Mouse (Mus musculus) kidney, adult 8-10 months (tissue): Measurements from ENCODE around the gene Creb3.
"Not testable (repeated sequence)": the region's sequence is repeated elsewhere in the genome, so short reads cannot be mapped to it uniquely, and the experiment has no call there.

Experiments
- DNase-seq, 2 experiments: peaks; one replicate each; pipeline ENCODE4 v3.0.0; 2022

Gene Creb3

GRCm38 (mm10) chr4:43561997-43562768 is at the start of gene Creb3, which contains the start of gene Tln1:
Creb3 (plus strand) TSS chr4:43562332.
Tln1 (minus strand) TSS chr4:43562691.
- peak; percentile 97 for DNase-seq

GRCm38 (mm10) chr4:43512653-43513052 is 49.5 kb upstream of the Creb3 start:
- DNase-seq: no peak

GRCm38 (mm10) chr4:43513300-43513699 is 48.8 kb upstream of the Creb3 start:
- DNase-seq: no peak

DNA sequence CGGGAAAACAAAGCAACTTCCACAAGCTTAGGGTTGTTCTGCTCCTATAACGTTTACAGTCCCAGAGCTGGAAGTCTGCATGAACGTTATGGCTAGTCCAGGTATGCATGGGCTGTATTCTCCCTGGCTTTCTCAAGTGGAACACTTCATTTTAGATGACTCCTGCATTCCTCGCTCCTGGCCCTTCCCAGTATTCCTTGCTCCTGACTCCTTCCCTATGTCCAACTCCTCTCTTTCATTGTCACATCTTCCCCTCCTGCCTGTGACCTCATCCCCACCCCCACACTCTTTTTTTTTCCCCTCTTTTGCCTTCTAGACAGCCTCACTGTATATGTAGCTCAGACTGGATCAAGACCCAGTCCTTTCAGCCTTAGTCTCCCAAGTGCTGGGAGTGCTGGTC is 48.3 kb upstream of the Creb3 start:
- no peak for DNase-seq

DNA sequence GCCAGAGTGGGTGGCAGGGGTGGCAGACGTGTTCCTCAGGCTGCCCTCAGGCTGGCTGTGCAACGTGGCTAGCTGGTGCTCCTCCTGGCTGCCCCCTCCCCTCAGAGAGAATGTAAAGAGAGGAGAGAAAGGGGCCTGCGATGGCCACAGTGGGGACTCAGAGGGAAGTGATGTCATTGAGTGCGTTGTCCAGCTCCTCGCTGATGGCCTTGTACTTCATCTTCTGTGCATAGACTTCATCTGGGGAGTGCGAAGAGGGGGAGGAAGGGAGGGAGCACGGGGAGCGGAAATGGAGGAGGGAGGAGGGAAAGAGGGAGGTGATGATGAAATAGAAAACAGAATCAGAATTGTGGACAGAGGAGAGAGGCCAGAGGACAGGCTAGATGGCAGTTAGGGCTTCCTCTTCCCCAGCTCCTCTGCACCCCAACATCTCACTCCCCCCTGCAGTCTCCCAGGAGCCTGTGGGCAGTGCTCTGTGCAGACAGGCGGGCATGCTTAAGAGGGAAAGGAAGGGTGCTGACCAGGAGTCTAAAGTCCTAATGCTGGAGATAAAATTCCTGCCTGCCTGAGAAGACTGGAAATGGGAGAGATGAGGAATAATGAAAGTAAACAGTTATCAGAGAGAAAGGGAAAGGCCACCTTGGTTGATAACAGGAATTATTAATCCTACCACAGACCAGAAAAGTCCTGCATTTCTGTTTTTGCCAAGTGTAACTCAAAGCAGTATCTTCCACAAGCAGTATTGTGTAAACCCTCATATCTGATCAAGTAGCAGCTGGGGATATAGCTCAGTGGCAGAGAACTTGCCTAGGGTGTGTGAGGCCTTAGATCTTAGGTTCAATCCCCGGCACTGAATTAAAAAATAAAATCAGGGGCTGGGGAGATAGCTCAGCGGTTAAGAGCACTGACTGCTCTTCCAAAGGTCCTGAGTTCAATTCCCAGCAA is 46.1 kb upstream of the Creb3 start:
- no peak for DNase-seq

GRCm38 (mm10) chr4:43519551-43519950 is 42.6 kb upstream of the Creb3 start:
- DNase-seq: no peak

DNA sequence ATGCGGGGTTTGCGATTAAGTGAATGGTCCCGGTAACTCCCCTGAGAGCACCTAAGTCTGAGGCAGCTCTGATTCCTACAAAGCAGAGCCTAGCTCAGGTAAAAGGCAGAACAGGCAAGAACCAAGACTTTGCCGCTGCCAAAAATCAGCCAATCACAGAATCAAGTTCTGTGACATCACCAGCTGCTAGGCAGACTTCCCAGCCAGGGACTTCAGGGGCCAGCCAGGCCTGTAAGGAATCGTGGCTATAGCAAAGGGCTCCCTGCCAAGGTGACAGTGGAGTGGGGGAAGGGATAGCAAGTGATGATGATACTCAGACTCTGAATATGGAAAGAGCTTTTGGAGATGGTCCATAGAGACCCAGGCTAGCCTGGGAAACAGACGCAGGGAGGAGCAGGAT is 42.2 kb upstream of the Creb3 start:
- peak; percentile 83 to 94 for DNase-seq

DNA sequence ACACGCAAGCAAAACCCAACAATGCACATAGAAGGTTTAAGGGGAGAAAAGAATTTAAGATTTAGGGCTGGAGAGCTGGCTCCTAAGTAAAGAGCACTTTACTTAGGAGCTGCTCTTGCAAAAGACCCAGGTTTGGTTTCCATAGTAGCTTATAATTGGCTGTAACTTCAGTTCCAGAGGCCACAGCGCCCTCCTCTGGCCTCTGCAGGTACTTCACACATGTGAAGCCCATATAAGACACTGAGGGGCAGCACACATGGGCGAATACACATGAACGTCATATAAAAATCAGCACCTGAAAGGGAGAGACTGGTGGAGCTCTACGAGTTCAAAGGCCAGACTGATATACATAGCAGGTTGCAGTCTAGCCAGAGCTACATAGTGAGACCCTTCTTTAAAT is 34.3 kb upstream of the Creb3 start:
- DNase-seq: no peak

- DNase-seq: no peak
These were observed 33.6 kb upstream of the Creb3 start for GRCm38 (mm10) chr4:43528487-43528886.

DNA sequence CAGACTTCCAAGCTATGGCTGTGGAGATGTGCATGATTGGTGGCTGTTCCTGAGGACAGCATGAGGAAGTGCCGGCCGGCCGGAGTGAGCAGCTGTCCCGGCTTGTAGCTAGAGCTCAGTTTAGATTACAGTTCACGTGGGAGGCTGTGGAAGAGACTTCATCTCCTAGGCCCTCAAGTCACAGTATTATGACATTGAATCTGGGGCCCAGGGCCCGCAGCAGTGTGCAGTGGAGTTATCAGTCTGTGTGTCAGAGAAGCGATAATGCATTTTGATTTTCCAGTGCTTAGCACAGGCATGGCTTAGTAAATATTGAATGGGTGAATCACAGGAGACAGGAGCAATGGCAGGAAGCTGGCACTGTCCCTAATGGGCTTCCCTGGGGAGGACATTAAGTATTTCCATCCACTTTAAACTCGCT is 32.0 kb upstream of the Creb3 start:
- DNase-seq: no peak

DNA sequence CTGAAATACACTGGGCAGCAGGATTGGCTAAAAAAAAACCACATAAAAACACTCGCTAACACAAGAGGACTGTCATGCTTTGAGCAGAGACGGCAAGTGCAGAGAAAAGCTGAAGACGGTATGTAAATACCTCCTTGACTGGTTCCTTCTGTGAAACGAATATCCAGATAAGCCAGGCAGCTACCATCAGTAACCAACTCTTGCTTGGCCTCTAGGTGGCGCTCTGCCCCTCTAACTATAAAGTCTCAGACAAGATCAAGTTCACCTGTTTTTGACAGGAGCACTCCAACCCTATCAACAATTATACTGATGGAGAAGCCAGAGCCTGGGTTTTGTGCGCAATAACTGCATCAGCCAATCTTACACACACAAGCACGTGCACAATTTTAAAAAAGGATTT is 31.6 kb upstream of the Creb3 start:
- DNase-seq: peak; percentile 70 to 84

DNA sequence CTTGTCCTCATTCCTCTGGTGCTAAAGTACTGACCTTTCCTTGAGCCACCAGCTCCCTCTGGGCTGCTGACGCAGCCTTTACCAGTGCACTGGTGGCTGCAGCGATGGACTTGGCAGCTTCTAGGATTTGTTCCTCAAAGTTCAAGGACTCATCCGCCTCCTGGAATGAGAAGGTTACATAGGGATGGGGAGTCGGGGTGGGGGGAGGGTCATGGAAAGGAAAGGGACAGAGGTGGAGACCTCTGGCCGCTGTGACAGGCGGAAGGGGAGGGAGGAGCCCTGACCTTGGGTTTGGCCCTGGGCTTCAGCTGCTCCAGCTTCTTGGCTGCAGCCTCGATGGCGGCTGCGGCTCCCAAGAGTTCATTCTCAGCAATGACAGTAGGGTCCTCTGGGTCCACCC is 28.9 kb upstream of the Creb3 start:
- peak; percentile 31 to 42 for DNase-seq

GRCm38 (mm10) chr4:43535628-43536027 is 26.5 kb upstream of the Creb3 start:
- no peak for DNase-seq

GRCm38 (mm10) chr4:43536031-43536430 is 26.1 kb upstream of the Creb3 start:
- no peak for DNase-seq

- DNase-seq: no peak
These were observed 20.1 kb upstream of the Creb3 start for GRCm38 (mm10) chr4:43542044-43542443.

- peak in 1 of 2 experiments; percentile 56 for DNase-seq
These were observed 15.6 kb upstream of the Creb3 start for GRCm38 (mm10) chr4:43546375-43547047.

DNA sequence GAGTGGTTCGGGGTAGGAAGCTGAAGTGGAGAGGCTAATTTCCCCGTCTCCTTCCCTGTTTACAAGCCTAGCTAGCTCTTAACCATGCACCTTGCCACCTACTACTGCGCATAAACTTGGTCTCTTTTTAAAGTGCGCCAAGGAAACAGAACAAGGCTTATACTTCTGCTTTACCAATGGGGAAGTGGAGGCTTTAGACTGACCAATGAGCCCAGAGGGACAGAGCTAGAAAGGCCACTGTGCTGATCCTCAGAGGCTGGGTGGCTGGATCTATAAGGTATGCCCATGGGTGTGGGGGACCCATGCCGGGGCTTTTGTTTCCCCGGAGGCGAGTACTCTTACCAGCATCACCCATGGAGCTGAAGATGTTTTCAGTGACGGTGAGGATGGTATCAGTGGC is 15.0 kb upstream of the Creb3 start:
- DNase-seq: no peak

GRCm38 (mm10) chr4:43549055-43549454 is 13.1 kb upstream of the Creb3 start:
- DNase-seq: no peak

- not testable (repeated sequence) for DNase-seq
These were observed 10.3 kb upstream of the Creb3 start for GRCm38 (mm10) chr4:43551854-43552253.

GRCm38 (mm10) chr4:43552437-43552836 is 9.7 kb upstream of the Creb3 start:
- DNase-seq: no peak

DNA sequence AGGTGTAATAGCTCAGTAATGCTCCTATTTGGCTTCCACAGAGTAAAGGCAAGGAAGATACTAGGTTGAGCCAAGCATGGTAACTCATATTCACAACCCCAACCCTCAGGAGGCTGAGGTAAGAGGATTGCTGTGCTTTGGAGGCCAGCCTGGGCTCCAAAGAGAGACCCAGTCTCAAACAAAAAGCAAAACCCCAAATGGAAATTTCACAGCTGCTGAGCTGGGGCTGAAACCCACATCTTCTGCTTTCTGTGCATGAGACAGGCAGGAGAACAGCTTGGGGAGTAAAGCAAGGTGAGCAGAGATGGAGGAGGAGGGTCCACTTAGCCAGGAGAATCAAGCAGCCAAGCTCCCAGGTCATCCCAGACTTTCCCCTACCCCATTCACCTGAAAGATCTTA is 8.2 kb upstream of the Creb3 start:
- DNase-seq: no peak

GRCm38 (mm10) chr4:43555926-43556325 is 6.2 kb upstream of the Creb3 start:
- DNase-seq: no peak

GRCm38 (mm10) chr4:43558028-43558630 is 4.0 kb upstream of the Creb3 start:
- peak; percentile 68 to 80 for DNase-seq
